Mouse (Mus musculus) retina, postnatal 7 days (tissue): Measurements from ENCODE around the gene Dock1.

ENCODE experiments used
- DNase-seq: peaks from one replicate; pipeline ENCODE4 v3.0.0-alpha.2; 2012; ENCODE audit warnings: low read depth, low spot score

Gene Dock1

DNA sequence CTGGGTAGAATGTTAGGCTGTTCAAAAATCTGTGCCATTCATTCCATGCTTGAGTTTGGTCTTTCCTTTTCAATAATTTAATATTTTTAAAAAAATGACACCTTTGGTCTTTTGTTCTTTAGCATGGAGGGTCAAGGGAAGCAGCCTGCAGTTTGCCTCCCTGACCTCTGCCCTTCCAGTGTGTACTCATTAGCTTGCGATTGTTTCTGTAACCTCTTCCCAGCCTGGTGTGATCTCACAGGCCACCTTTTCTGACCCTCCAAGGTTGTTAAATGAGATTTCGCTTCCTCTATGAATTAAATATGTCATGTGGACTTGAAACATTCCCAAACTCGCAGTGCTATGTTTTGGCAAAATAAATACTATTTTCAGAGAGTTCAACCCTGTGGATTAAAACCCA is 151.6 kb downstream of the Dock1 start:
- no peak for DNase-seq

DNA sequence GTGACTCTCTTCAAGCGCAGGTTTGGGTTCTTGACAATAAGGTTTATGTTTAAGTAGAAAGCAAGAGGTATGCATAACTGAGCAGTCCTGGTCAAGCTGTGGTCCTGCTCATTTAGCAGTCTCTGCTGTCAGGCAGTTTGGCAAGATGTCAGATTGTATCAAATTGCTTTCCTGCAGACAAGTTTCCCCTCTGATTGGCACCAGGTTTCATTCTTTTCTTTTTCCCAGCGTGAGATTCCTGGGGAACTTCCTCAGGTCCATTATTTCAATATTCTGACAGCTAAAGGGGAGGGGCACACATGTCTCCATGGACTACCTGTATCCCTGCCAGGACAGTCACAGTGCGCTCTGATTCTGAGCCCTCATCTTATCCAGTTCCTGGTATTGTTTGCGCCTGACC is 153.4 kb downstream of the Dock1 start:
- no peak for DNase-seq

DNA sequence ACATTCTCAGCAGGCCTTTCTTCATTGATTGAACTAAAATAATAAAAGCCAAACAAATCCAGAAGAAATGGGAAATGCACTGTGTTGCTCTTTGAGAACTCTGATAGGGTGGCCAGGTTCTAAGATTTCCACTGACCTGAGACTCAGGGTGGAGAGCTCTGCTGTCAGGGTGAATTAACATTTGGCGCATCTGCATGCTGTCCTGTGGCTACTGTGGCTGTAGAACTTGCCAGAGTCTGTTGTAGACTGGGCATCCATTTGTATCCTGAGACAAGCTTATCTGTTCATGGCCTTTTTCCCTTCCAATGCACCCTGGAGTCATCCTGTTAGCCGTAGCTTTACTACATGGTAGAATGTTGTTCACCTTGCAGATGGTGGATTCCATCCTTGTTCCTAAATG is 169.6 kb downstream of the Dock1 start:
- no peak for DNase-seq

- no peak for DNase-seq
Measured at GRCm38 (mm10) chr7:134842751-134843150, 172.3 kb downstream of the Dock1 start.

DNA sequence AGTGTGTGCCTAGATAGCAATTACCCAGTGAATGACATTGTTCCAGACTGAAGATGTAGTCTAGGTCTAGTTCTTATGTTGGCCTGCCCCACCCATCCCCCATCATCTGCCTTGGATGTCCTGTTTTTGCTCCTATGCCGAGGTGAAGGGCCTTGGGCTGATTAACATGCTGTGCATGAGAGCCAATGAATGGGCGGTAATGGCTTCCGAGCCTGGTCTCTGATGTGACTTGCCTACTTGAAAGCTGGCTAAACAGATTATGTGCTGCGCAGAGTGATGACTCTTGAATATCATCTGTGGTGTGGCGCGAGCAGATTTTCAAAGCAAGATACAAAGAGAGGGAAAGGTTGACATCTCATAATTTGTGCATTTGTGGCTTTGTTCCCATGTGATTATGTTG is 191.5 kb downstream of the Dock1 start:
- DNase-seq: no peak

DNA sequence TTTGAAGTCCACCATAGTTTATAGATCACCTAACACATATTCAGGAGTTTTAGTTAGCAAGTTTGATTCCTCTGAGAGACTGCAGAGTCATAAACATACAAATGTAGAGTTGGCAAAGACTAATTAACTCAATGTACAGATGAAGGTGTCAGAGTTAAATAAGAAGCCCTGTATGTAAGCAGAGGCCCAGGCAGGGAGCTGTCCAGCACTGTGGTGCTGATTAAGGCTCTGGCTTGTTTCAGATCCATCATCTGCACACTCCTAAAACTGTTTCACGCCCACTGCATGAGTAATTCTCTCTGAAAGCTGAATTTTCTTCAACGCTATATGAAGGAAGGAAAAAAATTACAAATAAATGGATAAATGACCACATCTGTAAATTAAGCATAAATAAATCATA is 193.7 kb downstream of the Dock1 start:
- DNase-seq: no peak

- no peak for DNase-seq
Measured at GRCm38 (mm10) chr7:134872511-134872910, 202.1 kb downstream of the Dock1 start.

DNA sequence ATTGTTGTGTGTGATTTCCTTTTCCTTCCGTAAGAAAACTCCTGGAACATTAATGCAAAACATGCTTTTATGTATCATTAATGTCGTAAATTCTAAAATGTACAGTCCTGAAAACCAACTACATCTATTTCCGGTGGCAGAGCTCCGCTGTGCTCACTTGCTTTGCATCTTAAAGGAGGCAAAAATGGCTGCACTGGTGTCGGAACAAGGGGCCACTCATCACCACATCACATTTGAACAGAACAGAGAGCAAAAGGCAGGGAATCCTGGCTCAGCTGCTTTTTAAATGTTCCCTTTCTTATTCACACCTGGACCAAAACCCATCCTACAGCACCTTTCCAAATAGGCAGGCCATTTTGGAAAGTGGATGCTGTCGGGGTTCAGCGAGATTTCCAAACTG is 202.5 kb downstream of the Dock1 start:
- DNase-seq: no peak

GRCm38 (mm10) chr7:134878985-134879384 is 208.5 kb downstream of the Dock1 start:
- no peak for DNase-seq

GRCm38 (mm10) chr7:134880431-134880830 is 210.0 kb downstream of the Dock1 start:
- no peak for DNase-seq

DNA sequence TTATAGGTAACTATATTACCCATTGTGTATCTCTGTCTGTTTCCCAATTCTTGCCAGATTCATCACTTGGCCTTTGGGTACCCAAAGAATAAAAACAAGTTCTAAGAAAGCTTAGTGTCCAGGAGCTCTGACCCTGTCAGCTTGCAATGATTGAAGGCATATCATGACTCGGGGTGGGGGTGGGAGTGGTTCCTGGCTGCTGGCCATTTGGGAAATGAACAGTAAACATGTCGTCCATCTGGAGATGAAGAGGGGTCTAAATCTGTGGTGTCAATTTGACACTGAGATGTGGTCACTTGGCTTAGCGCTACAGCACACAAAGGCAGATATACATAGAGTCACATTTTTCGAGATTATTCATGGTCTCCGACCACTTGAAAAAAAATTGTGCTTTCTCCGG is 213.1 kb downstream of the Dock1 start:
- no peak for DNase-seq

GRCm38 (mm10) chr7:134892449-134892871 is 222.0 kb downstream of the Dock1 start:
- DNase-seq: no peak

DNA sequence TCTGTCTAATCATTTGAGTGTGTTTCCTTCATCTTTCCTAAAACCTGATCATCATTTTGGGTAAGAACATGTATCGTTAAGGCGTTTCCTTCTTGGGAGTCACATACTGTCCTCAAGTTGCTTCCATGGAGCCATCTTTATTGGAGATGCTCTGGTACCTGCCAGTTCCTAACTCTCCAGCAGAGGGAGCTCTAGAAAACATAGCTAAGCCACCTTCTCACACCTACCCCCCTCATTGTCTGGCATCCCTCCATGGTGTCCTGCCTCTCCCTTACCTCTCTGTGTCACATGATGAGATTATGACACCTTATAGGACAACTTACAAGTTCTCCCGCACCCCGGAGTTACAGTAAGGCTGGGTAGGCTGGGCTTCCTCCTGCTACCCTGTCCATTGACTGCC is 222.5 kb downstream of the Dock1 start:
- DNase-seq: no peak

GRCm38 (mm10) chr7:134894604-134895003 is 224.2 kb downstream of the Dock1 start:
- no peak for DNase-seq

- DNase-seq: no peak
Measured at GRCm38 (mm10) chr7:134899462-134899861, 229.0 kb downstream of the Dock1 start.

GRCm38 (mm10) chr7:134901992-134902391 is 231.5 kb downstream of the Dock1 start:
- DNase-seq: no peak

DNA sequence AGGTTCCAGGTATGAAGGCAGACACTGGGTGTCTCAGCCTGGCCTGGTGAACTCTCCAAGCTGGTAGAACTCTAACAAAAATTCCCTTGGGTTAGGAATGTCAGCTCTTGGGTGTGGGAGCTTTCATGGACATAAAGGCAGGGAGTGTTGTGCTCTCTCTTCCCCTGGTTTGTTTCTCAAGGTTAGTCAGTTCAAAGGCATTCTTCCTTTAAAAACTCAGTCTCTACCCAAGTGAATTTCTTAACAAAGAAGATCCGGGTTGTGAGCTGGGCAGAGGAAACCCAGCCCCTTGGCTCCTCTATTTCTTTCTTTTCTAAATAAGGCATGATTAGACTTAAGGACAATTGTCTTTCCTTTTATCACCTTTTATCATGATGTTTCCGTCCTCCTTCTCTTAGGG is 261.4 kb downstream of the Dock1 start:
- no peak for DNase-seq

DNA sequence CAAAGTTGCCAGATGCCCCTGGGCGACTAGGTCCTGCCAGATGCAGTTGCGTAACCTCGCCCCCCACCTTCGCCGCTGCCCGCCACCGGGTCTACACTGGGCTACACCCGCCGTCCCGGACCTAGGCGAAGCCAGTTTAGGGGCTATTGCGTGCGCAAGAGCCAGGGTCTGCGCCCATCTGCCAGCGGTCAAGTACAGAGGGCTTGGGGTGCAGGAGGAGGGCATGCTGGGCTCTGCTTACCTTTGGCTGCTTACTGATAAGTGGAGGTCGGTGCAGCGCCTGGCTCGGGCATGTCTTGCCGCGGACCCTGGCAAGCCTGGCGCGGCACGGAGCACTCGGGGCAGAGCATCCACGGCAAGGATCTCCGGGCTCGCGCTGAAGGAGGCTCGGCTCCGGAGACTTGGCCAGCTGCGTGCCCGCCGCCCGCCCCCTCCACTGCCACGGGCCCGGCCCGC is 267.0 kb downstream of the Dock1 start:
- no peak for DNase-seq

GRCm38 (mm10) chr7:134937927-134938609 is 267.6 kb downstream of the Dock1 start, which contains the start of gene Fam196a:
Gene Fam196a, minus strand, starts transcription at chr7:134938430.
- DNase-seq: peak; percentile 20

DNA sequence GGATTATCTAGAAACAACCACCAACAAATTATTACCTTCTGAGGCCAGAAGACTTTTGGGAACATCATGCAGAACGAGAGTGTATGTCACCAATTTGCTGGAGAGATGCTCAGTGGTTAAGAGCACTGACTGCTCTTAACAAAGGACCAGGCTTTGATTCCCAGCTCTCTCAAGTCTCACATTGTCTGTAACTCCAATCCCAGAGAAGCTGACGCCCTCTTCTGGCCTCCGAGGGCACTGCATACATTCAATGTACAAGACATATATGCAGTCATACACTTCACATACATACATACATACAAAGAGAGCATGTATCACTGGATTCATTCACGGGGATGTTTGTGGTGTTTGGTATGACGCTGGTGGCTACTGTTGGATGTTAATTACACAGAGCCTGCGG is 271.4 kb downstream of the Dock1 start:
- DNase-seq: no peak

DNA sequence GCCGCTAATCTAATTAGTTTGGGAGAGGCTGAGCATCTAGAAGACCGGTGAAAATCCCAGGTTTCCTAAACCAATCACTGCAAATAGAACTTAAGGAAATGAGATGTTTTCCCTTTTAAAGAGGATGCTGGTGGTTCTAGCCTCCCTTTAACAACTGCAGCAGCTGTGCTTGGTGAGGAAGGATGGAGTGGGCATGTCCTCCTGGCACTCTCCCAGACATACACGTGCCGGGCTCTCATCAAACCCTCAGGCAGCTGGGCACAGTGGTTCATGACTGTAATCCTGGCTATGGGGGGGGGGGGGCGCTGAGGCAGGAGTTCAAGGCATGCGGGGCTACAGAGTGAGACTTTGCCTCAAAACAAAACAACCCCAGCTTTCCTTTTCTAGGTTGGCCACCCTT is 272.6 kb downstream of the Dock1 start:
- no peak for DNase-seq

GRCm38 (mm10) chr7:134943701-134944100 is 273.2 kb downstream of the Dock1 start:
- DNase-seq: no peak

DNA sequence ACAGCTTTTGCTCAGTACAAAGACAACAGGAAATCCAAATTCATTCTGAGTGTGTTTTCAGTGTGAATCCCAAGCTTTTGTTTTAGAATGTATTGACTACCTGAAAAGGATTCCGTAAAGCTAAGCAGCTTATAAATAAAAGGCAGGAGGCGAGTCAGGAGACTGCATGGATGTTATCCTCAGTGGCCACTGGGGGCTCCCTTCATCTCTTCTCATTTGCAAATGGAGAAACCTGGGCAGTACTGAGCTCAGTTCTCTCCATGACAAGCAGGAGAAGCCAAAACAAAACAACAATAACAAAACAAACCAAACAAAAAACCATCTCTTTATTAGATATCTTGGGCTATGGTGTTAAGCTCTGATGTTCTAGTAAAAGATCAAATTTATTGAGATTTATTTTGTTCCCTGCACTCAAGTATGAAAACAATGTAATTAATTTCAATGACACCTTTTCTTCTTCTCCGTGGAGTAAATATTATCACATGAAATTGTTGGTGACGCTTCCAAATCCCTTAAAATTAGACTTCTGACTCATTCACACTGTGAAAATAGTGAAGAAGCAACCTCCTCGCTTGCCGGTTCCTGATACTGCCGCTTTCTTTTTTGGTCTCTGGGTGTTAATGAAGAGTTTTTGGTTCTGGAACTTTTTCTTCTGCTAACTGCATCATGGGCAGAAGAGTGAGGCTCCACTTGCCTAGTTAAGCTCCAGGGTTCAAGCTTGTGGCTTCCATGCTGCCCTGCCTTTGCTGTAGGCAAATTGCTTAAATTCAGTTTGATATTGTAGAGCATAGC is 275.7 kb downstream of the Dock1 start:
- DNase-seq: no peak
